ENCODE assay signal across 9 mouse cellular contexts in genomic region chr11:104316685-104317400, GRCm38 (mm10).
DNase-seq lines count a peak whose midpoint lies in the region; ATAC-seq lines count a peak whose summit lies in the region.
"Had no signal": no experiment of that assay in that cellular context is flagged by ENCODE, and none has a peak within 500 bp of the region (broad histone marks: within the 10 kb centered on the region; RNA-seq: fewer than 3 reads in every experiment).

No protein-coding gene starts in this region.

- ATAC-seq in heart, embryonic 11.5 days (replicated peaks; ENCODE audit: insufficient number of reproducible peaks, low FRiP score, low TSS enrichment): no peak
- ATAC-seq: forebrain, embryonic 16.5 days had no signal

- H3K9ac ChIP-seq in heart, embryonic 11.5 days (ENCODE audit: low read depth, low read length): no peak overlapping the region

- no peak overlapping the region for H3K4me2 ChIP-seq in heart, embryonic 11.5 days

- WGBS in heart, embryonic 11.5 days (ENCODE audit: insufficient replicate concordance): 71% methylated on average over 16 of the region's 16 CpGs

- no peaks in the 10 kb centered on the region for H3K36me3 ChIP-seq in heart, embryonic 11.5 days (ENCODE audit: control insufficient read depth, insufficient read depth, low read length)

- DNase-seq in heart, adult 11 months: peak; percentile 97
- peak; percentile 24 for DNase-seq in ZHBTc4 (ENCODE audit: low read depth, low spot score)
- DNase-seq in heart, postnatal 14 days: peak; percentile 51 to 52
- peak; percentile 77 for DNase-seq in lung, postnatal 10 days
- DNase-seq in thymus, postnatal 4 days: no peak
- DNase-seq in retina, embryonic 14.5 days (ENCODE audit: low spot score): no peak
- DNase-seq in cerebellum, adult 8-10 months: no peak

- intact Hi-C loops in heart, postnatal 14 days (cut with DNase I): loop anchor here (5.0 kb wide), 1 partner anchor 125 kb away; no protein-coding TSS in a partner anchor

- no peak overlapping the region for H3K27ac ChIP-seq in heart, embryonic 11.5 days (ENCODE audit: low read depth, low read length)

- no peaks in the 10 kb centered on the region for H3K27me3 ChIP-seq in heart, embryonic 11.5 days (ENCODE audit: control insufficient read depth, insufficient read depth, low read length)

- no peak overlapping the region for H3K4me3 ChIP-seq in heart, embryonic 11.5 days (ENCODE audit: low read depth, low read length)

- H3K4me1 ChIP-seq in heart, embryonic 11.5 days (ENCODE audit: control insufficient read depth, insufficient read depth, low read length): peaks cover 9% of the 10 kb centered on the region

- H3K9me3 ChIP-seq in heart, embryonic 11.5 days (replicated peaks; ENCODE audit: control insufficient read depth, low read length): no peaks in the 10 kb centered on the region

Comparison
In these comparisons a context has a peak if more than half of its experiments do, and no peak if none do; other contexts are left out.
1. DNase-seq: peak in heart, adult 11 months (single experiment), ZHBTc4 (single experiment), heart, postnatal 14 days (2 of 2) and lung, postnatal 10 days (single experiment); none in thymus, postnatal 4 days (single experiment), retina, embryonic 14.5 days (single experiment) and cerebellum, adult 8-10 months (single experiment).